Mouse (Mus musculus): ENCODE results near the gene Olfr678.
"Not testable (repeated sequence)": the region's sequence is repeated elsewhere in the genome, so short reads cannot be mapped to it uniquely, and the experiment has no call there.

Gene Olfr678

DNA sequence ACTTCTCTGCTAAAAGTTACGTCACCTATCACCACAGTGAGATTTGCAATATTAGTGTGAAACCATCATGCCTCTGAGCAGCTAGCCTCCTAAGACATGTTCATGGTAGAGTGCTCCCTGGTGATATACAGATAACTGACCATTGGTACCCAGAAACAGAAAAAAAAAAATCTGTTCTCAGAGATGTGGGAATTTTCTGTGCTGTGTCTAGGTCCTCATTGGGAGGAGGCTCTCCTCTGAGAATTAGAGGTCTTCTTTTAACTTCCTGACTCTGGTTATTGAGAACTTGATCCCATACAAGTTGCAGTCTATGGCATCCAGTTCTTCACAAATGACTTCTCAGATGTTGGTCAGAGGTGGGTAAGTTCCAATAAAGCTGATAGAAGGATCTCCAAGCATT, at the start of gene Olfr678:
TSS of gene Olfr678 (plus strand) at position 301 of the 400 bp plus-strand sequence.
- in situ Hi-C loops (cut with MboI, MseI), result no loop called here

DNA sequence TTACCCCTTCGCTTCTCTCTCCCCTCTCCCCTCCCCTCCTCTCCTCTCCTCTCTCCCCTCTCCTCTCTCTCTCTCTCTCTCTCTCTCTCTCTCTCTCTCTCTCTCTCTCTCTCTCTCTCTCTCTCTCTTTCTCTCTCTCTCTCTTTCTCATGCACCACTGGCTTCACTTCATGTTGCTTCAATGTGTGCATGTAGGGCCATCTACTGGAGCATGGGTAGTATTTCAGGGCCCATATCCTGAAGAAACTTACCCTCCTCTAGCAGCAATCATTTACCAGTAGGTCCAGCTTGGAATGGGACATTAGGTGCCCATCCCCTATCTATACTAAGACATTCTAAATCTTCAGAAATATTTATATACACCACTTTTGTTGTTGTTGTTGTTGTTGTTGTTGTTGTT, 41.7 kb upstream of the Olfr678 start:
- in situ Hi-C loops (cut with MboI, MseI), result no loop called here

DNA sequence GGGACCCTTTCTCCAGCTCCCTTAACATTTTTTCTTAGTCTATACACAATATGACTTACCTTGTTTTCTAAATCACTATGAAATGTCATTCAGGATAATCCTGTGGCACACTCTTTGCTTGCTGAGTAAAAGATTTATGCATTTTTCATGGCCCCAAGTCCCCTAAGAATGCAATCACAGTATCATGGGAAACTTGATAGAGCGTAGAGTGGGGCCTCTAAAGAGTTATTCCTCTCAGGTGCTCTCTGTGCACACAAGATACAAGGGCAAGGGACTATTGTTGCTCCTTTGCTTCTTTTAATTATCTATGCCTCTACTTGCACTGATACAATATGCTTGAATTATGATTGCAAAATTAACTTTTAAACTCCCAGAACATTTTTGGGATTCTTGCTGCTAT, 35.9 kb upstream of the Olfr678 start, which contains the start of gene Olfr675:
TSS of gene Olfr675 (minus strand) at position 101 of the 400 bp plus-strand sequence.
- in situ Hi-C loops (cut with MboI, MseI), result no loop called here

DNA sequence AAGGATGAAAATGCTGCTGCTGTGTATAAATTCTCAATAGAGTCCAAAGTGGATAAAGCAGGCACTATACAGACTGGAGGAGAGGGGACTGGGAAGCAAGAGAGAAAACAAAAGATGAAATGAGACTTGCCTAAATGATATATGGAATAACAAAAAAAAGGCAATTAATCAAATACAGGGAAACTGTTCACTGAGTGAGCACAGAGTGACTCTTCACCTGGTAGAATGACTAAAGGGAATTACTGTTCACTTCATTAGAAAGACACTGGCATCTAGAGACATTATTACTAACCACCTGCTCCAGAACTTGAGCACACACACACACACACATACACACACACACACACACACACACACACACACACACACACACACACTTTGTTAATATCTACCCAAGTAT, 31.9 kb upstream of the Olfr678 start, which contains the start of gene Olfr676:
TSS of gene Olfr676 (plus strand) at position 301 of the 400 bp plus-strand sequence.
- in situ Hi-C loops (cut with MboI, MseI), result loop anchor here (5.0 kb wide), 1 partner anchor 485 kb away; no protein-coding TSS in a partner anchor

- in situ Hi-C loops (cut with MboI, MseI), result loop anchor here (5.0 kb wide), 1 partner anchor 483 kb away; no protein-coding TSS in a partner anchor
These were observed 30.4 kb upstream of the Olfr678 start for GRCm38 (mm10) chr7:105033836-105034235.

- in situ Hi-C loops (cut with MboI, MseI), result no loop called here
These were observed 5.3 kb upstream of the Olfr678 start for GRCm38 (mm10) chr7:105058951-105059350.

- in situ Hi-C loops (cut with MboI, MseI), result no loop called here
These were observed 16.6 kb downstream of the Olfr678 start, which contains the start of gene Olfr679 for GRCm38 (mm10) chr7:105080905-105081304. Gene Olfr679, plus strand, starts transcription at chr7:105081205.

DNA sequence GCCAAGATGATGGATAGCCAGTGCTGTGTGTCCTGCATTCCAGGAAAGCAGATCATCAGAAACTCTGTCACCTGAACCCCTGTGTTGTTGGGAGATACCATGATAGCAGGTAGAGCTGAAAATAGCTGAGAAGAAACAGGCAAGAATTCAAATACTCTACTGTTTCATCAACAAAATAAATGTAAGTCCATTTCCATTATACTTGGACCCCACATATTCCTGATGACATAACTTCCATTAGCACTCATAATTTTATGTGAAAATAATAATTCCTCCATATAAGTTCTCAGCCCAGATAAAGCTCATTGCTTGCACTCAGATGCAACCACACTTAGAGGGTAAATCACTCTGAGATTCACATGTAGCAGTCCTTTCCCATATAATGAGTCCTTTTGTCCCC, 28.4 kb downstream of the Olfr678 start, which contains the start of gene Olfr680-ps1:
TSS of gene Olfr680-ps1 (minus strand) at position 101 of the 400 bp plus-strand sequence.
- in situ Hi-C loops (cut with MboI, MseI), result not testable (repeated sequence)

GRCm38 (mm10) chr7:105116536-105116935, 52.3 kb downstream of the Olfr678 start, which contains the start of gene Olfr681:
Gene Olfr681, plus strand, starts transcription at chr7:105116836.
- in situ Hi-C loops (cut with MboI, MseI), result no loop called here

All from T-helper 1 cell (primary cell).